Mouse (Mus musculus) left cerebral cortex, adult 8-10 months (tissue): ENCODE data around the gene Tmed8. TPM values are rescaled to one million over a fixed set of nuclear protein-coding genes. Genes with fewer than 3 reads are reported as not detected.
"Not testable (repeated sequence)": the region's sequence is repeated elsewhere in the genome, so short reads cannot be mapped to it uniquely, and the experiment has no call there.

Experiments used
- DNase-seq, 2 experiments: peaks; one replicate each; pipeline ENCODE4 v3.0.0; 2022; ENCODE audit warnings: low spot score in 2 of 2
- total RNA-seq, 4 experiments: library from RNA; stranded (reverse); gene quantifications; 2 replicates each; pipeline ENCODE4 v1.2.4; 2022

The Tmed8 gene
- total RNA-seq = 10 to 100 TPM; 27.7 to 30.1 (median 29.0) TPM

DNA sequence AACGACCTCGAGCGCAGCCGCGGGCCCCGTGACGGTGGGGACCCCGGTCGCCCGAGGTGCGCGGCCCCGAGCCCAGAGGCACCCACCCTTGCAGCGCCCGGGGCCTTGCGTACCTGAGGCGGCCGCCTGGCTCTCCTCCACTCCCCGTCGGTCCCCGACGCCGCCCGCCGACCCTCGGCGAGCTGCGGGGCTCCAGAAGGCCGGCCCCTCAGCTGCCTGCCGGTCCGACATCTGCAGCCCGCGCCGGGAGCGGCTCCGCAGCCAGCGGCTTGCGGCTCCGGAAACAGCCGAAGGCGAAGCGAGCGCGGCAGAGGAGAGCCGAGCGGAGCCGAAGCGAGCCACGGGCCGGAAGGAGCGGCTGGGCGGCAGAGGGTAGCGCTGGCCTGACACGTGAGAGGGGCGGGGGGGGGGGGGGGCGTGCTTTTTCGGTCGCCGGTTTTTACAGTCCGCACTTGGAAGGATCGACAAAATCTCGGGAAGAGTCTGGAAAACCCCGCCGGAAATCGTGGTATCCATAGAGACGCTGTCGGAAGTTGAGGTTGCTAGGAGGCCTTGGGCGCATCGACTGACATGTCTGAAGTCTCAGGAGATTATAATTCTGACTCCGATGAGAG, at the start of gene Tmed8:
TSS of gene Tmed8 (minus strand) at position 482 of the 614 bp plus-strand sequence.
- peak; percentile 53 to 70 for DNase-seq

GRCm38 (mm10) chr12:87238632-87239031, 38.4 kb upstream of the Tmed8 start, which contains the start of gene Noxred1:
TSS of gene Noxred1 (minus strand) at chr12:87238732.
- DNase-seq = no peak

DNA sequence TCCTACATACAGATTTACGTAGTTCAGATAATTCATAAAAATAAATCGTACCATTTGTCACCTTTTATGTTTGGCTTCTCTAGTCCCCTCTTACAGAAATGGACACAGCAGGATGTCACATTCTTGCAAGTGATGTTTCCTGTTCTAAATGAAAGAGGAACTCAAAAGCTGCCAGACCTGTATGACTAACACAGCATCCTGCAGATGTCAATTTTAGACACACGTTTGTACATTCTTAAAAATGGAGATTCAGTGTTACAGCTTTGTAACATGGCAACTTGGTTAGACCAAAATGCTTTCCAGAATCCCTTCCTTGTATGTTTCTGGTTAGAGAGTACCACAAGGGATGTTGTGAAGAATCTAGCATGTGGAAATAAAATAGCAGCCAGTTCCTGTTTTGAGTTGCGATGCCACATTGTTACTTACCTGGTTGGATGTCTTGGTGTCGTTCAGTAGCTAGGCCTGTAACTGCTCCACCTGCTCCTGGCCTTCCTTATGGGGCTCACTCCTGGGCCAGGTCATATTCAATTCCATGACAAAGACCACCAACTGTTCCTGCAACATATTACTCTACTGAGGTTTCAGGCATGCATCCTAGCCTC, 36.7 kb upstream of the Tmed8 start:
- no peak for DNase-seq

DNA sequence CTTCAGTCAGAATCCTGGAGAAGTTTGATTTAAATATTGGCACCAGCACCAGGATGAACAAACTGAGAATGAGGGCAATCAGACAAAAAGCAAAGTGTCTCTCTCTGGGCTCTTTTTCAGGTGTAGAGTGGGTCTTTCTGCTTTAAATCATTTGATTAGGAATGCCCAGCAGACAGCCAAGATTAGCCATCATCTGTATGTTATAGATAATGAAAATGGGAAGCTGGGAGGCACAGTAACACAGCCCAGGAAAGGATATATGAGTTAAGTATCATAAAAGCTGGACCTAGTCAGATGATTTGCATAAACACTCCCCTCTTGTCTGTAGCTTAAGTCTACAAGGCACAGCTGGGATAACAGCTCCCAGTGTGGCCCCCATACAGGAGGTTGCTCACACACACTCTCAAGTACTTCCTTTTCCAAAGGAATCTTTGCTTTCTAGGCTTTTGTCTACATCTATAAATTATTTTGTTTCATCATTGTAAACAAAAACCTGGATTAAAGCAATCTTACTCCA, 30.2 kb upstream of the Tmed8 start:
- DNase-seq = no peak

- DNase-seq = no peak
Measured at GRCm38 (mm10) chr12:87229633-87230032, 29.4 kb upstream of the Tmed8 start.

DNA sequence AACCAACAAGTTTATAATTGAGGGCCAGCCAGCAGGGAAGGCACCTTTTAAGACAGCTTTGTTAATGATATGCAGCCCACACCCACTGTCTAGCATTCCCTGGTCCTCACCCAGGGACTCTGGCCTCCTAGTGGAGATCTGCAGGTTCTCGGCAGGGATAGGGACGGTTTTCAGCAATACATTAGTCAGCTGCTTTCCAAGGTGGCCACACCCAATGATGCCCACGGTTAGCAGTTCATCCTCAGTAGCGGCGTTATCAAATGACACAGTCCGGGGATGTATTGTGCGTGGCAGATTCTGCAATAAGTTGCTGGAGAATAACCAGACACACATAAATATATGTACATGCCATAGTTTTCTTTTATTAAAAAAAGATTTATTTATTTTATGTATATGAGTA, 26.5 kb upstream of the Tmed8 start:
- DNase-seq = no peak

GRCm38 (mm10) chr12:87224950-87225349, 24.7 kb upstream of the Tmed8 start:
- DNase-seq = no peak

- no peak for DNase-seq
Measured at GRCm38 (mm10) chr12:87219362-87219761, 19.1 kb upstream of the Tmed8 start.

- no peak for DNase-seq
Measured at GRCm38 (mm10) chr12:87217596-87217995, 17.3 kb upstream of the Tmed8 start.

DNA sequence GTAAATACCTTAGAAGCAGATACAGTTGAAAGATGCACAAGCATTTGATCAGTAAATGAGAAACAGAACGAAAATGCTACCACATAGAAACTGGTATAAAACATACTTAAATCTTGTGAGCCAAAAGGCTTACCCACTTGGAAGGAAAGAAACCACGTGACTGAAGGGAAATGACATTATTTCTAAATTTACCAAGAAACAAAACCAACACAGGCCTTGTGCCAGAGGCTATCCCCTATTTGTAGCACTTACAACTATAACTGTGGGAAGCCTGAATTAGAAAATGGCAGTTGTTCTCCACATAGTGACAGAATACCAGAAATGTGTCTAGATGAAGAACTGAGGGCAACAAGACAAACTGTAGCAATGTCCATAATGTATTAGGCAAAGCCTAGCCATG, 15.8 kb upstream of the Tmed8 start:
- DNase-seq = no peak

DNA sequence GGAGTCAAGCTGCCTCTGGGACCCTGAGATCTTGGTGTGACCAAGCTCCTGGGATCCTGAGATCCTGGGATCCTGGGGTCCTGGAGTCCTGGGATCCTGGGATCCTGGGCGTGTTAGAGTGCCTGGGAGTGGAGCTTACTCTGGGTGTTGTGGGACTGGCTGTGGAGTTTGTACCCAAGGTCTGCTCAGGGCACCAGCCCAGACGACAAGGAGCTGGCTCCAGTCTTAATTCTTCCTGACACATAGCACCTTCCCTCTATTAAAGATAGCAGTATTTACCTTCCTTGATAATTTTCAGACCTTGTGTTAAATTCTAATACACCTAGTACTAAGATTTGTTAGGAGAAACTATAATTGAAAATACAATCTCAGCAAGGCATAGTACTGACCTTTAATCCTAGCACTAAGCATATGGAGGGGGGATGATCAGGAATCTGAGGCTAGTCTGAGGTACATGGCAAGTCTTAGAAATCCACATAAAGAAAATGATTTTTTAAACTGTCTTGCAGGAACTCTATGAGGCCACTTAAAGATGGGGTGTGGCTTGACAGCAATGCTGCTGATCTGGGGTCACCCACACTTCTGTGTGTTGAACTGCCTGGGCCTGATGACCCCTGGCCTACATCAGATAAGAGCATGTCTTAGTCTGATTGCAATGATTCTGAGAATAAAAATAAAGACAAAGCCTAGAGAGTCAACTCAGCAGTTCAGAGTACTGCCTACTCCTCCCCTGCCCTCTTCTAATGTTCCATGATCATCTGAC, 12.8 kb upstream of the Tmed8 start:
- no peak for DNase-seq

GRCm38 (mm10) chr12:87205789-87206188, 5.5 kb upstream of the Tmed8 start:
- DNase-seq = not testable (repeated sequence)

- DNase-seq = no peak
Measured at GRCm38 (mm10) chr12:87201694-87202093, 1.4 kb upstream of the Tmed8 start.

DNA sequence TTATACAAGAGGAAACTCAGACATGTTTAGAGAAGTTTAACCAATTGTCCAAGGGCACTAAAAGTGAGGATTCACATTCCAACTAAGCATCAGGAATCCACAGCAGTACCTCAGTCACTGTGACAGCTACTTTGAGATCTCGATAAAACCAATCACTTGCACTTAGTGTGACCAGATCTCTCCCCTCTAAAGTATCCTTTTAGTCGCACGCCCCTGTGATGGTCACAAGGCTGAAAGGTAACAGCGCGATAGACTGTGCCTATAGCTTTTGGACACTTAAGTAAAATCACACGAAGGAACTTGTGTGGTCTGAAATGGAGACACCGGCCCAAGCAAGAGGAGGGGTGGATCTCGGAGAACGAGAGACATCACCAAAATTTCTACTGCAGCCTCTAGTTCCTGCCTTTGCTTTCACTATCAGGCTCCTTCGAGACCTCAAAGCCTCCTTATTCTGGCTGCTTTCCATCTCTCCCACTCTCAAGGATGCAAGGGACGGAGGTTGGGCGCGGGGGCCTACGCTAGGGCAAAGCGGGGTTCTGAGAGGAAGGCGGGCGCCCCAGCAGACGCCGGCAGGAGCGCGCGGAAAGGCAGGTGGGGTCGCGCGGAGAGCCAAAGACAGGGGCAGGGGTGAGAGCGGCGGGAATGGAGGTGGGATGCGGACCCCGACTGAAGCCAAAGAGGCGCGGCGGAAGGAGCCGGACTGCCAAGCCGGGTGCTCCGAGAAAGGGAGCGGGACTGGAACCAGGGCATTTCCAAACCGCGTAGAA, 865 bp downstream of the Tmed8 start, which contains the start of gene Samd15:
TSS of gene Samd15 (plus strand) at position 518 of the 767 bp plus-strand sequence.
- DNase-seq = peak; percentile 11 to 42

DNA sequence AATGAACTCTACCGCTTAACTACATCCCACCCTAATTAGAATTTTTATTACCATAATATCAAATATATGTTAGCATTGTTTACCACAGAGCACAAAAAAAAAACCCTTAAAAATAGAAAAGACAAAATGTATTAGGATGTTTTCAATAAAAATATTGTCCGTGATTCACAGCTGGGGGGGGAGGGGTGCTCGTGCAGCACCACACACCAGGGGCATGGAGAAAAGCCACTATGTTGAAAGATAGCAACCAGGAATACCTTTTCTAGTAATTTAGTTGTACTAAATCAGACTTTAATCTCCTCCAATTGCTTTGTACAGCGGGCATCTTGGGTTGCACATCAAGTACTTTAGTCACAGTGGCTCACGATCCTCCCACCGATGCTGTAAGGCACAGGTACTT, 1.5 kb downstream of the Tmed8 start:
- DNase-seq = no peak

DNA sequence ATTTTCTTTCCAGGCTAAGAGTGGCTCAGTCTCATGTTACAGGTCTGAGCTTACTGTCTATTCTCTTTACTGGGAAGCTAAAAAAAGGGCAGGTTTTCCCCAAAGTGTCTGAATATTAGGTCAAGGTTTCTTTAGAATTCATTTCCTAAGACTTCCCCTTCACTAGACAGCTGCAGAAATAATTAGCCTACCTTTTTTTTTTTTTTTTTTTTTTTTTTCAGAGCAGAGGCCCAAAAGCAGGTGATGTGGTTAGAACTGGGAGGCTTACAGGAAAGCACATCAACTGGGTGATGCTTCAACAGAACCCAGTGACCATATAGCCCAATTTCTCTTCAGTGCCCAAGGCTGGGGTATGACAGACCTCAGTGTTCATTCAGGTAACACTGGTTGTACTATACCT, 3.9 kb downstream of the Tmed8 start:
- DNase-seq = no peak

DNA sequence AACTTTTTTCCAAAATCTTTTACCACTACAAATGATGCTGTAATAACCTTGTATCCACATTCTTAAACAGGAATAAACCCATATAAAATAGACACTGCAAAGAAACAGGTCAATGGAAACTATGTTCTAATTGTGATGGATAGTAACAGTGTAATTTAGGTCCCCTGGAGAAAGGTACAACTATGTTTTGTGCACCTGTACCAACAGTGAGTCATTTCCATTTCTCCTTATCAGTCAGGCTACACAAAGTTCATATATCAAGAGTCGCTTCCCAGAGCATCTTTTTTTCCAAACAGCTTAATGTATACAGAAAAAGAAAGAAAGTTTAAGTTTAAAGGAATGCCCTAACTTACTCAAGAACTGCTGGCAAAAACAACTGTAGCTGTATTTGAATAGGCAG, 5.2 kb downstream of the Tmed8 start:
- no peak for DNase-seq

DNA sequence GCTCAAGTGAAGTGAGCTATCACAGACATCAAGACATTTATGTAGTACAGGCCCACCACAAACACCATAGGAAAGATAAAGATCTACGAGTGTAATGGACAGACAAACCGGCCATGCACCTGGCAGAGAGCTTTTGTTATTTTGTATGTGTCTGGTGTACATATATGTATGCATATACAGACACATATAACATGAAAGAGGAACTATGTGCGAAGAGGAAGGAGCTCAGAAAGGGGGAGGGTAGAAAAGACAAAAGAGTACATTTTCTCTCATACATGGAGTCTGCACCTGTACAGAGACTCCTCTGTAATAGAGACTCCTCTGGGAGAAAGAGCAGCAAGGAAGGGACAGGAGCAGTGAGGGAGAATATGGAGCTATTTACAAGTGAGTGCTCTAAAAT, 7.2 kb downstream of the Tmed8 start:
- no peak for DNase-seq

- no peak for DNase-seq
Measured at GRCm38 (mm10) chr12:87177631-87178030, 22.6 kb downstream of the Tmed8 start.

DNA sequence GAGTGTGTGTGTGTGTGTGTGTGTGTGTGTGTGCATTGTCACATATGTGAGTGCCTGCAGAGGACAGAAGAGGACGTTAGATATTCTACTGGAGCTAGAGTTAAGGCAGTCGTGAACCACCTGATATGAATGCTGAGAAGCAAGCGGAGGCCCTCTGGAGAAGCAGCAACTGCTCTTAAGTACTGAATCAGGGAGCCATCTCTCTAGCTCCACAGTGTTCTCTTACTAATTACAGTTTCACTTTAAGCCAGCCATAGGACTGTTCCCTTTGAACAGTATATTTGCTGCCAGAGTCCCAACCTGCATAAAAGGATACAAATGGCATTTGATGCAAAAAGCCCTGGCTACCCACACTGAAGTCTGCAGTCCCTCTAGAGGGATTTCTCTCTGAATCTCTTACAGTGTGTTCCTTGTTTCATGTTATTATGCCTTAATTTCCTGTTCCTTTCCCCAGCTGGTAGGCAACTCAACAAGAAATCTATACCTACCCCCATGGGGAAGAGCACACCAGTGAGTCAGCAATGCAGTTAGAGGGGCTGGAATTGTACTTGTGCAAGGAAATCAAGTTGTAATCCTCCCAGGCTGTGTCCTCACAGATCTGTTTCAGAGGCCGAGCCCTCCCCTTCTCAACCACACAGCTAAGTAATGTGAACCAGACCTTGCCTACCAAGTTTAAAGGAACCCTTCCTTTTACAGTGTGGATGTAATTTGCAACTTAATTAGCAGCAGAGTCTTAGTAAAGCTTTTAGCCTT, 24.9 kb downstream of the Tmed8 start:
- no peak for DNase-seq

- DNase-seq = no peak
Measured at GRCm38 (mm10) chr12:87160815-87161214, 39.4 kb downstream of the Tmed8 start.
